Mouse (Mus musculus): ENCODE measurements at regions not wholly inside any gene's neighbourhood (a gene's known extent, or its start where the extent isn't known, plus 50 kb on each side); places are given as distances from the start of the nearest gene placed in this dataset.

DNA sequence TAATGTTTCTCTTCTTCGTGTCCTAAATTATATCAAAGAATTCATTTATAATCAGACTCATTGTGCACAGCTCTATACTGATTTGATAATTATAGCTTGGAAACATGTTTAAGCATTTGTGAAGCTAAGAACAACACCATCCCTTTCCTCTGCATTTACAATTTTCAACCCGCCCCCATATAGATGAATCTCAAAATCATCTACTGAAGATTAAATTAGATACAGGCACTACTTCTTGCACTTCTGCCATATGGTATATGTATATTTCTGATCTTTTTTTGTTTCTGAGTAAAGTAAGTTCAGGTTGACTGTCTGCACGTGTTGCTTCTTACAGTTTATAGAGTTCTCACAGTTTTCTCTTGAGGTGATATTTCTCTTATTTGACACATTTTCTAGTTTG, 583.1 kb upstream of the C030005K15Rik start:
- no peak for TF ChIP-seq POLR2A (IDR thresholded peaks at IDR 0.05; ENCODE audit: extremely low read depth, insufficient read depth, low read length)
- no peak for TF ChIP-seq CTCF (IDR thresholded peaks at IDR 0.05; ENCODE audit: extremely low read depth, insufficient read depth, low read length)
